Mouse (Mus musculus): Measurements from ENCODE around the gene Ednra.
A peak's percentile ranks its signal among the peaks of the same experiment; 100 is the strongest.

The Ednra gene

GRCm38 (mm10) chr8:77724046-77724930 is at the start of gene Ednra:
Gene Ednra, minus strand, starts transcription at chr8:77724464.
- peak; percentile 19 for DNase-seq

- peak; percentile 69 for DNase-seq
These were observed 49.6 kb upstream of the Ednra start for GRCm38 (mm10) chr8:77773831-77774230.

GRCm38 (mm10) chr8:77773256-77773655 is 49.0 kb upstream of the Ednra start:
- no peak for DNase-seq

- DNase-seq = peak; percentile 53
These were observed 48.1 kb upstream of the Ednra start for GRCm38 (mm10) chr8:77772210-77772886.

- DNase-seq = no peak
These were observed 46.7 kb upstream of the Ednra start for GRCm38 (mm10) chr8:77770966-77771365.

GRCm38 (mm10) chr8:77768916-77769315 is 44.7 kb upstream of the Ednra start:
- DNase-seq = peak; percentile 13

GRCm38 (mm10) chr8:77764253-77764652 is 40.0 kb upstream of the Ednra start:
- DNase-seq = peak; percentile 26

GRCm38 (mm10) chr8:77762967-77763366 is 38.7 kb upstream of the Ednra start:
- no peak for DNase-seq

- DNase-seq = no peak
These were observed 31.2 kb upstream of the Ednra start for GRCm38 (mm10) chr8:77755441-77755840.

- no peak for DNase-seq
These were observed 29.5 kb upstream of the Ednra start for GRCm38 (mm10) chr8:77753796-77754195.

- no peak for DNase-seq
These were observed 27.8 kb upstream of the Ednra start for GRCm38 (mm10) chr8:77752041-77752440.

GRCm38 (mm10) chr8:77750407-77750806 is 26.1 kb upstream of the Ednra start:
- DNase-seq = no peak

- no peak for DNase-seq
These were observed 20.2 kb upstream of the Ednra start for GRCm38 (mm10) chr8:77744476-77744875.

GRCm38 (mm10) chr8:77742395-77742794 is 18.1 kb upstream of the Ednra start:
- no peak for DNase-seq

GRCm38 (mm10) chr8:77741050-77741777 is 16.9 kb upstream of the Ednra start:
- DNase-seq = no peak

- no peak for DNase-seq
These were observed 14.2 kb upstream of the Ednra start for GRCm38 (mm10) chr8:77738419-77738818.

GRCm38 (mm10) chr8:77737327-77737726 is 13.1 kb upstream of the Ednra start:
- no peak for DNase-seq

- DNase-seq = no peak
These were observed 9.5 kb upstream of the Ednra start for GRCm38 (mm10) chr8:77733792-77734191.

- DNase-seq = no peak
These were observed 8.7 kb upstream of the Ednra start for GRCm38 (mm10) chr8:77732964-77733363.

- no peak for DNase-seq
These were observed 1.1 kb upstream of the Ednra start for GRCm38 (mm10) chr8:77725406-77725805.

GRCm38 (mm10) chr8:77723534-77724045 is 674 bp downstream of the Ednra start:
- DNase-seq = peak; percentile 4

- DNase-seq = no peak
These were observed 1.2 kb downstream of the Ednra start for GRCm38 (mm10) chr8:77723018-77723417.

- DNase-seq = no peak
These were observed 5.3 kb downstream of the Ednra start for GRCm38 (mm10) chr8:77718933-77719332.
